Mouse (Mus musculus): ENCODE measurements around the gene Asb9.

The Asb9 gene

GRCm38 (mm10) chrX:164505709-164506498 is at the start of gene Asb9:
TSS of gene Asb9 (plus strand) at chrX:164506327.
- no peak for DNase-seq (ENCODE audit: low spot score in 2 of 2)

- no peak for DNase-seq (ENCODE audit: low spot score in 2 of 2)
These were observed 46.8 kb upstream of the Asb9 start for GRCm38 (mm10) chrX:164459205-164459878.

GRCm38 (mm10) chrX:164502258-164502657 is 3.9 kb upstream of the Asb9 start:
- no peak for DNase-seq (ENCODE audit: low spot score in 2 of 2)

- DNase-seq (ENCODE audit: low spot score in 2 of 2) = no peak
These were observed 941 bp downstream of the Asb9 start for GRCm38 (mm10) chrX:164507068-164507467.

- DNase-seq (ENCODE audit: low spot score in 2 of 2) = no peak
These were observed 2.6 kb downstream of the Asb9 start for GRCm38 (mm10) chrX:164508728-164509127.

- DNase-seq (ENCODE audit: low spot score in 2 of 2) = no peak
These were observed 16.0 kb downstream of the Asb9 start for GRCm38 (mm10) chrX:164522138-164522537.

GRCm38 (mm10) chrX:164526566-164526965 is 20.4 kb downstream of the Asb9 start:
- no peak for DNase-seq (ENCODE audit: low spot score in 2 of 2)

GRCm38 (mm10) chrX:164541436-164542317 is 35.5 kb downstream of the Asb9 start:
- DNase-seq (ENCODE audit: low spot score in 2 of 2) = no peak

GRCm38 (mm10) chrX:164570195-164570594 is 64.1 kb downstream of the Asb9 start:
- no peak for DNase-seq (ENCODE audit: low spot score in 2 of 2)

- no peak for DNase-seq (ENCODE audit: low spot score in 2 of 2)
These were observed 70.8 kb downstream of the Asb9 start for GRCm38 (mm10) chrX:164576967-164577366.

All from natural killer cell, adult 2 months (primary cell).